22 mouse cellular contexts compared by ENCODE assay signal in genomic region chr3:54592064-54592463, GRCm38 (mm10).
DNase-seq lines count a peak whose midpoint lies in the region; ATAC-seq and TF ChIP-seq lines count a peak whose summit lies in the region.
"Had no signal": no experiment of that assay in that cellular context is flagged by ENCODE, and none has a peak within 500 bp of the region (broad histone marks: within the 10 kb centered on the region; RNA-seq: fewer than 3 reads in every experiment).

No protein-coding gene starts in this region.

- peaks cover 8% of the 10 kb centered on the region; the same call in 1 of the 2 replicates for H3K4me1 ChIP-seq in spleen, adult 2 months (ENCODE audit: control insufficient read depth, insufficient read depth, insufficient read length)
- H3K4me1 ChIP-seq in embryonic facial prominence, embryonic 14.5 days (ENCODE audit: control insufficient read depth, insufficient read depth, low read length), result peaks cover 10% of the 10 kb centered on the region; the same call in 1 of the 2 replicates

- 0 out of 2 replicates have a peak, but pooled peaks have one; percentile 48 for ATAC-seq in embryonic facial prominence, embryonic 14.5 days (ENCODE audit: low read depth)
- no peak for ATAC-seq in megakaryocyte, adult 5-6 weeks (ENCODE audit: poor library complexity, severe bottlenecking)
- ATAC-seq: forebrain, embryonic 14.5 days; Patski had no signal

- DNase-seq in spleen, adult 2 months (ENCODE audit: low read depth in 1 of 2, low spot score in 2 of 2), result no peak
- no peak for DNase-seq in spleen, postnatal 4 days (ENCODE audit: low spot score in 2 of 2)
- DNase-seq in embryonic facial prominence, embryonic 14.5 days (ENCODE audit: low spot score), result peak; percentile 54
- DNase-seq in thymus, postnatal 0 days (ENCODE audit: low spot score), result peak; percentile 80
- DNase-seq in yolk sac, embryonic 10.5 days (ENCODE audit: low spot score), result no peak
- no peak for DNase-seq in right cerebral cortex, adult 2 months (ENCODE audit: low spot score in 2 of 2)
- DNase-seq: adrenal gland, postnatal 25 days; cerebellum, adult 18-20 months; cerebellum, postnatal 25 days; gastrocnemius, postnatal 14 days; kidney, adult 8-10 months; kidney, postnatal 25 days; lung, adult 2 months; lung, postnatal 36 days; right cerebral cortex, adult 18-20 months had no signal

- H3K27me3 ChIP-seq in spleen, adult 2 months (ENCODE audit: control insufficient read depth, insufficient read depth, low read length), result no peaks in the 10 kb centered on the region
- no peaks in the 10 kb centered on the region for H3K27me3 ChIP-seq in embryonic facial prominence, embryonic 14.5 days (replicated peaks; ENCODE audit: control insufficient read depth, insufficient read depth, low read length)
- H3K27me3 ChIP-seq: Patski had no signal

- H3K4me2 ChIP-seq in embryonic facial prominence, embryonic 14.5 days (ENCODE audit: low read depth, low read length), result no peak overlapping the region
- H3K4me2 ChIP-seq: midbrain, embryonic 11.5 days had no signal

- H3K36me3 ChIP-seq in spleen, adult 2 months (ENCODE audit: control insufficient read depth, insufficient read depth, low read length), result no peaks in the 10 kb centered on the region
- no peaks in the 10 kb centered on the region for H3K36me3 ChIP-seq in embryonic facial prominence, embryonic 14.5 days (ENCODE audit: control insufficient read depth, insufficient read depth, low read length)
- H3K36me3 ChIP-seq: hindbrain, embryonic 10.5 days; limb, embryonic 10.5 days had no signal

- no peak for TF ChIP-seq CTCF in spleen, adult 2 months (IDR thresholded peaks at IDR 0.05; ENCODE audit: extremely low read depth, insufficient read depth, insufficient read length, insufficient replicate concordance)

- whole genome bisulfite sequencing in spleen, adult 2 months, result 15% methylated on average over 2 of the region's 2 CpGs
- 56% methylated on average over 2 of the region's 2 CpGs for WGBS in embryonic facial prominence, embryonic 14.5 days

- no peak overlapping the region for H3K4me3 ChIP-seq in spleen, adult 2 months (ENCODE audit: extremely low read depth, insufficient read depth, insufficient read length)
- no peak overlapping the region for H3K4me3 ChIP-seq in embryonic facial prominence, embryonic 14.5 days (ENCODE audit: low read depth, low read length)
- H3K4me3 ChIP-seq: hindbrain, embryonic 10.5 days; limb, embryonic 10.5 days had no signal

- H3K9ac ChIP-seq in embryonic facial prominence, embryonic 14.5 days (ENCODE audit: low read depth, low read length), result no peak overlapping the region

- peak overlapping the region; percentile 58 for H3K27ac ChIP-seq in spleen, adult 2 months (ENCODE audit: insufficient read depth, low read length)
- peak overlapping the region; percentile 33; the same call in 1 of the 2 replicates for H3K27ac ChIP-seq in embryonic facial prominence, embryonic 14.5 days (replicated peaks; ENCODE audit: low read depth, low read length)
- H3K27ac ChIP-seq: hindbrain, embryonic 10.5 days; limb, embryonic 10.5 days; stomach, postnatal 0 days had no signal

- no peak for TF ChIP-seq POLR2A in spleen, adult 2 months (IDR thresholded peaks at IDR 0.05; ENCODE audit: low read depth, low read length)

- H3K9me3 ChIP-seq in embryonic facial prominence, embryonic 14.5 days (ENCODE audit: control insufficient read depth, low read length), result peaks cover 4% of the 10 kb centered on the region; the same call in 1 of the 2 replicates
- H3K9me3 ChIP-seq: limb, embryonic 10.5 days had no signal

Comparison
In these comparisons a context has a peak if more than half of its experiments do, and no peak if none do; other contexts are left out.
1. DNase-seq: peak in embryonic facial prominence, embryonic 14.5 days (single experiment) and thymus, postnatal 0 days (single experiment); none in spleen, adult 2 months (0 of 2), spleen, postnatal 4 days (0 of 2), yolk sac, embryonic 10.5 days (single experiment) and right cerebral cortex, adult 2 months (0 of 2).